Mouse (Mus musculus): ENCODE measurements around the gene Dydc2.
"Not testable (repeated sequence)": the region's sequence is repeated elsewhere in the genome, so short reads cannot be mapped to it uniquely, and the experiment has no call there.

The Dydc2 gene
- long read RNA-seq, experiment 1, partial matches to known transcripts: 0 of 1 reads
- long read RNA-seq, experiment 1, other reads (novel, unspliced or antisense): 1 of 1 reads
- long read RNA-seq, experiment 2: 0 reads

- intact Hi-C loops (cut with DNase I): no loop called here
Measured at GRCm38 (mm10) chr14:41069108-41069507, at the start of gene Dydc2. Dydc2 (minus strand) TSS chr14:41069208.

GRCm38 (mm10) chr14:41116271-41116670 lies 47.3 kb upstream of the Dydc2 start:
- intact Hi-C loops (cut with DNase I): no loop called here

DNA sequence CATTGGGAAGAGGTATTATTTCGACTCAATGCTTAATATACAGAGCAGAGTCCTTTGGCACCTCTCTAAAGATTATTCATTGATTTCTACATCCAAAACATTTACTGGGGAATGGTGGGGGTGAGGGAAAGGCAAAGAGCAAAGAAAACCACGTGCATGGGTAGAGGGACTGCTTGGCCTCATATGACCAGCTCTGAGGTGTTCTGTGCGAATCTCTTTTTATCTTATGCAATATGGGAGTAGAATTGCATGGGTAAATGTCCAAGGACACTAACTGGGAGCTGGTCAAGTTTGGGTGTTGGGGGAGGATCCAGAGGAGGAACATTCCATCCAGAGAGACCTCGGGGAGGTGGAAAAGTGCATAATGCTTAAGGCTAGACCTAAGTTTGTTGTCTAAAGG lies 43.9 kb upstream of the Dydc2 start:
- intact Hi-C loops (cut with DNase I): no loop called here

DNA sequence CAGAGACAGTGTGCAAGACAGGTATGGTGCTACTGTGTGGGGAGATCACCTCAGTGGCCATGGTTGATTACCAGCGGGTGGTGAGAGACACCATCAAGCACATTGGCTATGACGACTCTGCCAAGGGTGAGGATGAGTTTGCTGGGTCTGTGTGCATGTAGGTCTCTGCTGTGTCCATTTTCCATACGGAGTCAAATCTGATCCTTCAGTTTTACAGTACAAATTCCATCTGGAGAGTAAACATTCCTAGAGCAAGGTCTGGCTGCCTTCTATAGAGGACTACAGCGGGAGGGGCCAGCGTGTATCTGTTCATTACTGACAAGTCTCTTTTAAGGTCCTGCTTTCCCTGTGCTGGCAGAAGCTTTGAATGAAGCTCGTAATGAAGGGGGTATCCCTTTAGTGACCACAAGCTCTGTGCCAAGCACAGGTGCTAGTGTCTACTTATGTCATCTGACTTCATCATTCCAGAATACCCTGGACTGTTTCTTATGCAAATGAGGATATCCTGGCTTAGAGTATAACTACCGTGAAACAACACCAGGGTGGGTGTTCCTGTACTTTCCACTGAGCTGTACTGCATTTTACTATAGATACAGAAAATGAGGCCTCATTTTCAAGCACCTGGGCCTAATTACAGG lies 42.1 kb upstream of the Dydc2 start:
- intact Hi-C loops (cut with DNase I): no loop called here

GRCm38 (mm10) chr14:41104853-41105444 lies 35.9 kb upstream of the Dydc2 start, which contains the start of gene Mat1a:
Mat1a (plus strand) TSS chr14:41105035.
- intact Hi-C loops (cut with DNase I): no loop called here

- intact Hi-C loops (cut with DNase I): no loop called here
Measured at GRCm38 (mm10) chr14:41102269-41102668, 33.3 kb upstream of the Dydc2 start.

DNA sequence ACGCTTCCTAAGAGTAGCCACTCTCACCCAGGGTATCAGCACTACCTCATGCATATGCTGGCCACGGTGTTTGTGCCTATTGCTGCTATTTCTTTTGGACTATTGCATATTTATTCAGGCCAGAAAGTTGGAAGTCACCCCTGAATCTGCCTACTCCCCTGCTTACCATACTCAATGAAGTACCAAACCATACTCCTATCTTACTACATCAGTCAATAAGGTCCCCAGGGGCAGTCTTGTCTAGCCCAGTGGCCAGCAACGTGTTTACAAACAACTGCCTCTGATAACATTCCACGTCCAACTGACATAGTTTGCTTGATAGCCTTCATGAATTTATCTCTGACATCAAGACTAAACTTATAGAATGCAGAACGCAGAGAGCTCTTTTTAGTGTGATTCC lies 32.2 kb upstream of the Dydc2 start:
- intact Hi-C loops (cut with DNase I): no loop called here

- intact Hi-C loops (cut with DNase I): no loop called here
Measured at GRCm38 (mm10) chr14:41100712-41101111, 31.7 kb upstream of the Dydc2 start.

DNA sequence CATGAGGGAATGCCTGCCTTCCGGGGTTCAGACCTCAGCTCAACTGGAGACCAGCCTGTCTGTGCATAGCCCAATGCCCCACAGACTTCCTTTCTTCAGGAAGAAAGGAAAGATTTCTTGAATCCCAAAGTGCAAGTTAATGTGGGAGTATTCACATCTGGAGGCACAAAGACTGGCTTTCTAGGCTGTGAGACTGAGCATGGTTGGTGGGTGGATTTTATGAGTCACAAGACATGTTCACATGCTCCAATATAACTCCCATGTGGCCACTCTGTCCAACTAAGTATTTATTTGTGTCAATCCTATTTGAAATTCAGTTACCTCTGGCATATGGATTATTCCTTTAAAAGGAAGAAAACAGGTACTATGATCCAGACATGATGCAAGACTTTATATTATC lies 29.7 kb upstream of the Dydc2 start:
- intact Hi-C loops (cut with DNase I): no loop called here

DNA sequence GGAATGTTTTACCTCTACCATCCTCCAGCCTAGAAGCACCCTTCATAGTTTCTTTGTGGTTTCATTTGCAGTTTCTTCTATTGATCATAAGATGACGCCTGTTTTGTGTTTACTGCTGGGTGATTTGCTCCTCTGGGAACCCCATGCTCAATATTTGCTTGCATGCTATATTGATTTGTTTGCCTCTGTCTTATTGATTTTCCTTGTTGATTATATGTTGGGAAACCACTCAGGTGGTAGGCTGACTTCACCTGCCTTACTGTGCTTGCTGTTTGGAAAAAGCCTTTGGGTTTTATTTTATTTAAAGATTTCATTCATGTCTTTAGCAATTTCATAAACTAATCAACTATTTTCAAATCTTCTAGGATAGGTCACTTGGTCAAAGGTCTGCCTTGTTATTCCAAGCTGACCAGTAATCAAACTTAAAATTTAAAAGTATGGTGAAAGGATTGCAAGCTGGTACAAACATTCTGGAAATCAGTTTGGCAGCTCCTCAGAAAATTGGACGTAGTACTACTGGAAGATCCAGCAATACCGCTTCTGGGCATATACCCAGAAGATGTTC lies 27.4 kb upstream of the Dydc2 start:
- intact Hi-C loops (cut with DNase I): no loop called here

DNA sequence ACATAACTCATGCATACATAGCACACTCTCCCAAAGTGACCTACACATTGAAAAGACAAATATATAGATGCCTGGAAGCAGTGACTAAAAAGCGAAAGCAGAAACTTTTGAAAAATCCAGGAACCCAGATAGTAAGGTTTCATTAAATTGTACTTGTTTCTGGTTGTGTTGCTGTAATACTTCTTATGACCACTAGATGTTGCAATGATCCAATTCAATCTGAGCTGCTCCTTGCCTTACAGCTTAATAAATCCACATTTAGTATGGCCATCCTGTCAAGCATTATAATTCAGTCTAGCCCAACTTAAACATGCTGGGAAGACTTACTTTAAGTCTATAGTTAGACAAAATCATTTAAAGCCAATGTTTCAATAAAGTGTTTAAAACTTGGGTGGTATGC lies 25.1 kb upstream of the Dydc2 start:
- intact Hi-C loops (cut with DNase I): loop anchor here (1.0 kb wide), 1 partner anchor 68 kb away; no protein-coding TSS in a partner anchor

GRCm38 (mm10) chr14:41090777-41091176 lies 21.8 kb upstream of the Dydc2 start:
- intact Hi-C loops (cut with DNase I): no loop called here

- intact Hi-C loops (cut with DNase I): no loop called here
Measured at GRCm38 (mm10) chr14:41087509-41087908, 18.5 kb upstream of the Dydc2 start.

DNA sequence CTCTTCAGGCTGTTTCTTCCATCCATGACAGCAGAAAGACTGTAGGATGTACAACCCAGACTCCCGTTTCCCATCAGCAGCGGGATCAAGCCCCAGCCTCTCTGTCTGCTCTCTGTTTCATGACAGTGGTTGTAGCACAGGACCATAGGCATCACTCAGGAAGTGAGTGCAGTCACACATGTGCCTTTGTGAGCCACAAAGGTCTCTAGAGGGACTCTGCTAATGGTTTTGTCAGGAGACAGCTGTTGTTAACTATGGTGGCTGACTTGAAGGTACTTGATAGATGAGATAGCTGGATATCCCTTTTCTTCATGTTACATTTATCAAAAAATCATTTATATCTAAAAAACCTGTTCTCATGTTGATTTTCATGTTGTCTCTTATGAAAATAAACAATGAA lies 13.4 kb upstream of the Dydc2 start:
- intact Hi-C loops (cut with DNase I): no loop called here

DNA sequence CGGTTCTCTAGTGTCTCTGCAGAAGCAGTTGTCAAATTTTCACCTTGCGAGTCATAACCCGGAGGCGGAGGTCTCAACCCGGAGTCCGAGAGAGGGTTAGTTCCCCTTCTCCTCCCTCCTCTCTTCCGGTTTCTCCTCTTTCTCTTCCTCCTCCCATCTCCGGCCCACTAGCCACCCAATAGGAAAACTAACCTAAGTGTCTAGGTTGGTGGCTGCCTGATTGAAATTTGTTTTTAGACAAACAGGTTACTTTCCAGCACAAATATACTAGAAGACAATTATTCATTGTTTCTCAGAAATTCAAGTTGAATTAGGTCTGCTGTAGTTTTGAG lies 3.9 kb upstream of the Dydc2 start:
- intact Hi-C loops (cut with DNase I): no loop called here

DNA sequence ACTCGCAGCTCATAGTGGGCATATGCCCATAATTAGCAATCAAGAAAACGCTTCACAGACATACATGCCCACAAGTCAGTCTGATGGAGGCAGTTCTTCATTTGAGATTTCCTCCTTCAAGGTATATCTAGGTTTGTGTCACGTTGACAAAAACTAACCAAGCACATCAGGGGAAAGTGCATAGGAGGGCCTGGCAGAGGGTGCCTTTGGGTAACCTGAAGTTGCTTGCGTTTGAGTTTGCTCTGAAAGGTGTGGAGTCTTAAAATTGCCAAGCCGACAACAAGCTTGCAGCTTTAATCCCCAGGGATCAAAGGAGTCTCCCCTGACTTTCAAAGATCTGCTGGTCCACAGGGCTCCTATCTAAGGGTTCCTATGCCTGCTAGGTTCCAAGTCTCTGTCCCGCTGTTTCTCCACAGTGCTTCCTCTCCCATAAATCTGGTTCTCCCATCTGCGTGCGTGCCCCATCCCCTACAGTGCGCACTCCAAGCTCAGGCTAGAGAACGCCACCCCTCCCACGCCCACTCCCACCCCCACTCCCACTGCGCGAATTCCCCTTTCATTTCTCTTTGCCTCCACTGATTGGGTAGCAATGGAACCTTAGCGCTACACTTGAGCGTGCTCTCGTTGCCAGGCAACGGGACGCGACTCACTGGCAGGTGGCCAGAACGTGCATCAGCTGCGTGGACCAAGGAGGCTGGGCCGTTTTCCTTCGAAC lies 3.4 kb upstream of the Dydc2 start, which contains the start of gene Dydc1:
Gene Dydc1, plus strand, starts transcription at position 683 of the 715 bp plus-strand sequence.
- intact Hi-C loops (cut with DNase I): no loop called here

- intact Hi-C loops (cut with DNase I): no loop called here
Measured at GRCm38 (mm10) chr14:41070343-41070742, 1.3 kb upstream of the Dydc2 start.

DNA sequence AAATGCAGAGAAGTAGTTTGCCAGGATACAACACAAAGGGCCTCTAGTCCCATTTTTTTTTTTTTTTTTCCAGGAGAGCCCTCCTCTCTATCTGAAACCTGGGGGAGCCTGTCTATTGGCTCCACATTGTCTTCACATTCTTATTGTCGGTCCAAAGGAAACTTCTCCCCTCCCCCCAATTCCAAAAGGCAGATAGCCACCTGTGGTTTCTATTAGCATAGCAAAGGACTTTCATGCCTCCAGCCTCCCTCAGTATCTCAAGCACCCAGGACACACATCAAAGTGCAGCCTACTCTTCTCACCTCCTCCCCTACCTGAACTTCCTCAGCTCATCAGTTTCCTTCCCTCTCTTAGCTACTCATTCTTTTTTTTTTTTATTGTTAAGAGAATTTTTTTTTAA lies 2.6 kb downstream of the Dydc2 start:
- intact Hi-C loops (cut with DNase I): no loop called here

- intact Hi-C loops (cut with DNase I): no loop called here
Measured at GRCm38 (mm10) chr14:41065168-41065567, 3.8 kb downstream of the Dydc2 start.

DNA sequence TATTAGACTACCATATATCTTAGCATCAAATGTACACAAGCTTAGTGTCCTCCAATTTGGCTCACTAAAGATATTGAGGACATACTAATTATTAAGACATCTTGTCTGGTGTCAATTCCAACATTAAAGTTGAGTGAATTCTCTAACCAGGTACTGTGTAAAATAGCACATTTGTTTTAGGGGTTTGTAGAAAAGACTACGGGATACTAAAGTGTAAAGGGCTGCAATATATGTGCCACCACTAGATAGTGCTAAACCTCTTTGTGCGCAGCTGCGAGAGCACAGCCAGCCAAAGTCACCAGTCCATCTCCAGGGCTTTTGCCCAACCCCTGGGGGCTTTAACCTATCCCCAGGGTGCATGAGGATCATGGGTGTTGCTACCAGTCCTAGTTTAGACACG lies 15.8 kb downstream of the Dydc2 start:
- intact Hi-C loops (cut with DNase I): not testable (repeated sequence)

DNA sequence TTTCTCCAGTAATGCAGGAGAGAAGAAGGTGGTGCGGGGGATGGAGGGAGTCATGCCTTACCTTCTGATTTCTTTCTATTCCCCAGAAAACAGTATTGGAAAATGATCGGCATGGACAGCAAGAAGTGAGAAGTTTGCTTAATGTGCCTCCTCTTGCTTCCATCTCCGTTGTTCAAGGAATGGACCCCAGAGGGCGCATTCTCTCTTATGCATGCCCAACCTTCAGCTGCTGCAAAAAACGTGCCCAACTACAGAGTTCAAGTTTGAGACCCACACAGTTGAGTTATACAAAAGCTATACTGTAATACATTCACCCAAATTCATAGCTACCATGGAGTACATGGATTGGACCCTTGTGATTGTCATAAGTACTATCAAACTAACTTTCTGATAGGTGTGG lies 16.5 kb downstream of the Dydc2 start:
- intact Hi-C loops (cut with DNase I): no loop called here

- intact Hi-C loops (cut with DNase I): no loop called here
Measured at GRCm38 (mm10) chr14:41050471-41050870, 18.5 kb downstream of the Dydc2 start.

Data from adrenal gland (tissue).